Mouse (Mus musculus) embryonic facial prominence, embryonic 14.5 days (tissue): Measurements from ENCODE around the gene Cdk15. TPM values are rescaled to one million over a fixed set of nuclear protein-coding genes. Genes with fewer than 3 reads are reported as not detected.

Source experiments
- ATAC-seq: fragments of 200-750 bp; cut with Nextera tagmentation; 2 replicates; pipeline ENCODE4 v1.8.0; 2017; ENCODE audit warnings: low read depth, moderate number of reproducible peaks, moderate TSS enrichment
- DNase-seq: peaks from one replicate; pipeline ENCODE4 v3.0.0-alpha.2; 2015; ENCODE audit warnings: low spot score
- H3K27ac ChIP-seq: fragments of 300-500 bp; sonication (generic); replicated peaks from 2 replicates; pipeline ENCODE4 v1.5.1; 2014; ENCODE audit warnings: low read depth, mild to moderate bottlenecking, low read length, moderate library complexity
- H3K27me3 ChIP-seq: fragments of 300-500 bp; sonication (generic); replicated peaks from 2 replicates; pipeline ENCODE4 v1.6.1; 2014; ENCODE audit warnings: low read length; ENCODE audit not compliant: control insufficient read depth, insufficient read depth
- H3K36me3 ChIP-seq: fragments of 300-500 bp; sonication (generic); 2 replicates; pipeline ENCODE4 v1.6.1; 2014; ENCODE audit warnings: low read length, mixed read lengths; ENCODE audit not compliant: control insufficient read depth, insufficient read depth
- H3K4me1 ChIP-seq: fragments of 300-500 bp; sonication (generic); 2 replicates; pipeline ENCODE4 v1.6.1; 2014; ENCODE audit warnings: antibody characterized with exemption, low read length; ENCODE audit not compliant: control insufficient read depth, insufficient read depth
- H3K4me2 ChIP-seq: fragments of 300-500 bp; sonication (generic); 2 replicates; pipeline ENCODE4 v1.6.1; 2014; ENCODE audit warnings: low read depth, mild to moderate bottlenecking, low read length, moderate library complexity, mixed read lengths
- H3K4me3 ChIP-seq: fragments of 300-500 bp; sonication (generic); 2 replicates; pipeline ENCODE4 v1.5.1; 2014; ENCODE audit warnings: low read depth, mild to moderate bottlenecking, low read length
- H3K9ac ChIP-seq: fragments of 300-500 bp; sonication (generic); 2 replicates; pipeline ENCODE4 v1.6.1; 2014; ENCODE audit warnings: low read depth, mild to moderate bottlenecking, low read length, moderate library complexity, mixed read lengths
- H3K9me3 ChIP-seq: fragments of 300-500 bp; sonication (generic); 2 replicates; pipeline ENCODE4 v1.6.1; 2016; ENCODE audit warnings: low read length; ENCODE audit not compliant: control insufficient read depth
- WGBS: fragments of 180-500 bp; shearing (Covaris S2); extraction: QIAGEN DNeasy Blood & Tissue Kit; methylation state at CpG from one replicate; pipeline ENCODE4 v1.1.7; 2014; 5-methylcytosine and 5-hydroxymethylcytosine counted together
- polyA plus RNA-seq: library from polyadenylated mRNA; unstranded; fragments of >200 nt; fragmentation: Nextera tagmentation; extraction: Ambion mirVana; gene quantifications from 2 replicates; pipeline ENCODE4 v1.2.1, GENCODE M21; 2014

The Cdk15 gene
- polyA plus RNA-seq, 1 experiment from 2014 or later: 1.4 TPM

GRCm38 (mm10) chr1:59222101-59222825, 34.4 kb upstream of the Cdk15 start:
- Histone ChIP-seq H3K27ac (no peak overlapping the region), H3K4me1 (no peaks in the 10 kb centered on the region), H3K9ac (no peak overlapping the region), H3K4me2 (no peak overlapping the region), H3K9me3 (no peaks in the 10 kb centered on the region), H3K4me3 (no peak overlapping the region), H3K36me3 (0 out of 2 replicates have a peak, but pooled peaks cover 9% of the 10 kb centered on the region), H3K27me3 (no peaks in the 10 kb centered on the region)
- DNase-seq (no peak), ATAC-seq (no peak)
- 89% methylated on average over 7 of the region's 7 CpGs for WGBS

GRCm38 (mm10) chr1:59228552-59228951, 28.2 kb upstream of the Cdk15 start:
- H3K36me3 ChIP-seq: 0 out of 2 replicates have a peak, but pooled peaks cover 1% of the 10 kb centered on the region
- no peak overlapping the region for H3K9ac ChIP-seq
- H3K27ac ChIP-seq: no peak overlapping the region
- H3K4me2 ChIP-seq: no peak overlapping the region
- 82% methylated on average over 7 of the region's 7 CpGs for WGBS
- DNase-seq: no peak
- H3K9me3 ChIP-seq: no peaks in the 10 kb centered on the region
- H3K4me3 ChIP-seq: no peak overlapping the region
- no peaks in the 10 kb centered on the region for H3K4me1 ChIP-seq
- H3K27me3 ChIP-seq: no peaks in the 10 kb centered on the region
- ATAC-seq: no peak

GRCm38 (mm10) chr1:59229187-59229586, 27.5 kb upstream of the Cdk15 start:
- no peaks in the 10 kb centered on the region for H3K36me3 ChIP-seq
- DNase-seq (no peak), ATAC-seq (no peak)
- no peak overlapping the region for H3K9ac ChIP-seq
- H3K27me3 ChIP-seq: no peaks in the 10 kb centered on the region
- H3K4me3 ChIP-seq: no peak overlapping the region
- no peaks in the 10 kb centered on the region for H3K4me1 ChIP-seq
- H3K27ac ChIP-seq: no peak overlapping the region
- no peaks in the 10 kb centered on the region for H3K9me3 ChIP-seq
- WGBS: 41% methylated on average over 4 of the region's 4 CpGs
- no peak overlapping the region for H3K4me2 ChIP-seq

GRCm38 (mm10) chr1:59236856-59237441, 19.8 kb upstream of the Cdk15 start, which contains the start of gene Als2:
Gene Als2, minus strand, starts transcription at chr1:59237231.
- H3K36me3 ChIP-seq: no peaks in the 10 kb centered on the region
- peak; percentile 98 for DNase-seq
- H3K4me3 ChIP-seq: peak within 1 kb of the TSS; percentile 84
- no peaks in the 10 kb centered on the region for H3K27me3 ChIP-seq
- H3K9ac ChIP-seq: peak within 1 kb of the TSS; percentile 85
- H3K4me2 ChIP-seq: peak within 1 kb of the TSS; percentile 56
- H3K27ac ChIP-seq: peak within 1 kb of the TSS; percentile 58; the same call in 1 of the 2 replicates
- under 1% methylated on average over 41 of the region's 58 CpGs for WGBS
- H3K9me3 ChIP-seq: no peaks in the 10 kb centered on the region
- H3K4me1 ChIP-seq: peaks cover 5% of the 10 kb centered on the region; the same call in 1 of the 2 replicates
- ATAC-seq: peak; percentile 98

- Histone ChIP-seq H3K4me3 (peak overlapping the region; percentile 84), H3K36me3 (no peaks in the 10 kb centered on the region), H3K4me1 (peaks cover 5% of the 10 kb centered on the region; the same call in 1 of the 2 replicates), H3K4me2 (peak overlapping the region; percentile 56), H3K27ac (peak overlapping the region; percentile 58; the same call in 1 of the 2 replicates), H3K9me3 (no peaks in the 10 kb centered on the region), H3K9ac (peak overlapping the region; percentile 60), H3K27me3 (no peaks in the 10 kb centered on the region)
- DNase-seq (peak; percentile 78), ATAC-seq (peak; percentile 31)
- WGBS: under 1% methylated on average over 19 of the region's 19 CpGs
Measured at GRCm38 (mm10) chr1:59237614-59238211, 19.0 kb upstream of the Cdk15 start.

GRCm38 (mm10) chr1:59243770-59244169, 12.9 kb upstream of the Cdk15 start:
- no peaks in the 10 kb centered on the region for H3K4me1 ChIP-seq
- H3K9me3 ChIP-seq: no peaks in the 10 kb centered on the region
- H3K27me3 ChIP-seq: no peaks in the 10 kb centered on the region
- H3K4me2 ChIP-seq: no peak overlapping the region
- no peak overlapping the region for H3K9ac ChIP-seq
- 59% methylated on average over 2 of the region's 2 CpGs for WGBS
- ATAC-seq: no peak
- no peak overlapping the region for H3K4me3 ChIP-seq
- no peaks in the 10 kb centered on the region for H3K36me3 ChIP-seq
- DNase-seq: no peak
- H3K27ac ChIP-seq: no peak overlapping the region

- Histone ChIP-seq H3K36me3 (no peaks in the 10 kb centered on the region), H3K27ac (no peak overlapping the region), H3K9ac (no peak overlapping the region), H3K4me1 (no peaks in the 10 kb centered on the region), H3K9me3 (no peaks in the 10 kb centered on the region), H3K4me3 (no peak overlapping the region), H3K4me2 (no peak overlapping the region), H3K27me3 (no peaks in the 10 kb centered on the region)
- peak; percentile 60; the same call in 1 of the 2 replicates for ATAC-seq
- DNase-seq: peak; percentile 68
- WGBS: 3% methylated on average over 9 of the region's 9 CpGs
Measured at GRCm38 (mm10) chr1:59247602-59248001, 9.1 kb upstream of the Cdk15 start.

GRCm38 (mm10) chr1:59252762-59253161, 3.9 kb upstream of the Cdk15 start:
- Histone ChIP-seq H3K9ac (no peak overlapping the region), H3K27ac (no peak overlapping the region), H3K4me1 (peaks cover 13% of the 10 kb centered on the region), H3K9me3 (no peaks in the 10 kb centered on the region), H3K36me3 (no peaks in the 10 kb centered on the region), H3K4me3 (peak overlapping the region; percentile 23), H3K27me3 (no peaks in the 10 kb centered on the region), H3K4me2 (peak overlapping the region; percentile 58)
- WGBS: 8% methylated on average over 7 of the region's 7 CpGs
- ATAC-seq: 0 out of 2 replicates have a peak, but pooled peaks have one; percentile 41
- DNase-seq: peak; percentile 33
